Mouse (Mus musculus): ENCODE measurements at regions not wholly inside any gene's neighbourhood (a gene's known extent, or its start where the extent isn't known, plus 50 kb on each side); places are given as distances from the start of the nearest gene placed in this dataset.
"Not testable (repeated sequence)": the region's sequence is repeated elsewhere in the genome, so short reads cannot be mapped to it uniquely, and the experiment has no call there.

DNA sequence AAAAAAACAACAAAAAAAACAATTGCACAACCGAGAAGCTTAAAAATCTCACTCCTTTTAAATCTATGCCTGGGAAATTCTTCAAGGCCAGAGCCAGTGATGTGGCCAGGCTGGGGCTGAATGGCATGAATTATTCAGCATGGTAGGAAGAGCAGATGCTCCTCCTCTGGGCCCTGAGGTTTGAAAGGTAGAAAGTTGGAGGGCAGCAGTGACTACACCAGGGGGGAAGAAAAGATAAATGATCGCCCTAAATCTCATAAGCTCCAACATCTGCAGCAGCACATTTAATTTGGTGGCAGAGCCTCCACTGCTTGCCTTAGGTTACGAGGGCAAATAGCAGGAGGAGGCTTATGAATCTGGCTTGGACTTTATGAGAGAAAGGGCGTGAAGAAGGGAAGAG is 455.1 kb downstream of the Cbln4 start:
- DNase-seq (ENCODE audit: low spot score), result no peak

DNA sequence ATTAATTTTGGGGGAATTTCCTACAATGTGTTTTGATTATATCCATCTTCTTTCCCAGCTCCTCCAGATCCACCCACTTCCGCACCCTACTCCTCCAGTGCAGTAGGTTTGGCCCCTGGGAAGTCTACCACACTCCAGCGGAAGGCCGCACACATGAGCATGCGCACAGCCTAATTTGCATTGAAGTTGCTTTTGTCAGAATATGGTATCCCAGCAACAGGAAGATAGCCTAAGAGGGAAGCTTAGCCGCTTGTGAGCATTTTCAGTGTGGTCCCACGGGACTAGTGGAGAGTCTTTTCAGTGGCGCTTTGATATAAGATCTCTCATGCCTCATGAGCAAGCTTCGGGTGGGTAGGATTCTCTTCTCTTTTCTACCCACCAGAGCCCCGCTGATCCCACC is 455.6 kb downstream of the Cbln4 start:
- DNase-seq (ENCODE audit: low spot score), result no peak

- no peak for DNase-seq (ENCODE audit: low spot score)
Observed at GRCm38 (mm10) chr2:171586853-171587220, 456.4 kb downstream of the Cbln4 start.

GRCm38 (mm10) chr2:171586217-171586852 is 456.9 kb downstream of the Cbln4 start:
- no peak for DNase-seq (ENCODE audit: low spot score)

GRCm38 (mm10) chr2:171574360-171574759 is 468.9 kb downstream of the Cbln4 start:
- DNase-seq (ENCODE audit: low spot score), result no peak

DNA sequence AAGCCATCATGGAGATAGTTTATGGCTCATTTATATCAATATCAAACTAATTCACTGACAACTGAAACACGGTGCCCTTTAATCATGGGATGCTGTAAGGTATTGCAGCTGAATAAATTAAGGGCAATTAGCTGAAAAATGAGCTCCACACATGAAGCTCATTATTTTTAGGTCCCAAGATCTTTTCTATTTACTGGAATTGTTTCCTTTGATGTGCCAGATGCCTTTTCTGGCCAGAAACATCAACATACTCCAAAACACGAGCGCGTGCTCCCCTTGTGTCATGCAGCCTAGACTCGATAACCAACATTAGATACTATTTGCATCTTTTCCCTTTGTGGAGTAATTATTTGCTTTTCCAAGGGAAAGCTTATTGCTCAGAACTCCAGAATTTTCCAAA is 480.6 kb downstream of the Cbln4 start:
- no peak for DNase-seq (ENCODE audit: low spot score)

- not testable (repeated sequence) for DNase-seq (ENCODE audit: low spot score)
Observed at GRCm38 (mm10) chr2:171542768-171543167, 500.5 kb downstream of the Cbln4 start.

DNA sequence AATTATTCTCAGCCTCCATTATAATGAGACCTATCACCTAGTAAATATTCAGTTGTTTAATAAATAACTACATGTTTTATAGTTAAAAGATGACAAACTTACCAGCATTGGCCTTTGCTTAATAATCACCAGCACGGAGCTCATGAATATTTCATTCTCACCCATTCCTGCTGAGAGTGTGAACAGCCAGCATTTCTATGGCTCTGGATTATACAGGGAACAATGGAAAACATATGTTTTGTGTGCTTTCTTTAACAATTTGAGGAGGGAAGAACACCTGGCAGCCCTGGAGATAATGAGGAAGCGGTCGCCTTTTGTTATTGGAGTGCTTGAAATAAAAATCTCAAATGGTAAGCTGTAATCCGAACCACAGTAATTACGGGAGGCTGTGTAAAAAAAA is 528.4 kb downstream of the Cbln4 start:
- no peak for DNase-seq (ENCODE audit: low spot score)

GRCm38 (mm10) chr2:171496620-171497019 is 546.6 kb downstream of the Cbln4 start:
- DNase-seq (ENCODE audit: low spot score), result no peak

DNA sequence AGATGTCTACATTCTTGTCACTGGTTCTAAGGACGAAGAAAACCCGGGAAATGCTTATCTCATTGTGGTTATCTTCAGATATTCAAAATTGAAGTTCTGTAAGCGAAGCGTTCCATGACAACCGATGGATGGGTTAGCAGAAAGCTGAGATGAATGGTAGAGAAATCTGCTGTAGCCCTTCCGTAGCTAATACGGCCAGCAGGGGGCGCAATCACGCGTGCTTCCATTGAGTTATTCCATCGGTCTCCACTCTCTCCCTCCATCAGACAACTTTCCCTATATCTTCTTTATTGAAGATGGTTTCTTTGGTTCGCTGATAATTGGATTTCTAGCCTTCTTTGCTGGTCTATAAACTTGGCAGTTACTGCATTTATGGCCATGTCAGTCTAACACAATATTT is 549.5 kb downstream of the Cbln4 start:
- DNase-seq (ENCODE audit: low spot score), result no peak

GRCm38 (mm10) chr2:171487284-171487683 is 556.0 kb downstream of the Cbln4 start:
- DNase-seq (ENCODE audit: low spot score), result no peak

DNA sequence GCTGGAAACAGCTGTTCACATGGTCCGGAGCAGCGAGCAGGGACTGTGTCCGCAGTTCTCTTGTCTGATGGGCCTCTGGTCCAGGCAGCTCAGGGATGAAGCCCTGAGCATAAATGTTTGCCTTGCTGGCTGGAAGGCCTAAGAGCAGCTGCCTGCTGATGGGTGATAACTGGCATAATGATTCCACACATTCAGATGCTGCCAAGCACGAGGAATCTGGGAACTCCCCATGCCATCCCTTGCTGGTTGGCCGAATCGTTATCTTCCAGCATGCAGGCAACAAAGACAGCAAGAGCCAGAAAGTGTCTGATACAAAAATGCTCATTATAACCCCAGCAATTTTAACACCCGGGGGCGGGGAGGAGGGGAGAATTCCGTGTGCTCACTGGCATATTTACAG is 590.0 kb downstream of the Cbln4 start:
- no peak for DNase-seq (ENCODE audit: low spot score)

- DNase-seq (ENCODE audit: low spot score), result no peak
Observed at GRCm38 (mm10) chr2:171406057-171406456, 637.2 kb downstream of the Cbln4 start.

DNA sequence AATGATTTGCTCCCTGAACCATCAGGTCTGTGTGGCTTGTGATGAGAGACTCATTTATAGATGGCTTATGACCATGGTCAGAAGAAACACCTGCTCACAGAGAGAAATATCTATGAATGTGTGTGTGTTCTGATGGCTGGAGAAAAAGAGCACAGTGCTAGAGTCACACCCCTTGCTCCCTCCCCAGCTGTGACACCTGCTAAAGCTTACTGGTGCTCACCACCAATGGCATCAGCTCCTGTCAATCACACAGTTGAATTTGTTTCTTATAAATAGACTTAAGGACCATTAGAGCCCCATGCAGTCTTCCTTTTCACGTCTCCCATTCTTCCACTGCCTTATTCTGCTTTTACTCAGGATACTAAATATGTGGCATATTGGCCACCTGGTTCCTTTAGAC is 654.3 kb downstream of the Cbln4 start:
- DNase-seq (ENCODE audit: low spot score), result no peak

GRCm38 (mm10) chr2:171373457-171373856 is 641.9 kb downstream of the Dok5 start:
- DNase-seq (ENCODE audit: low spot score), result no peak

GRCm38 (mm10) chr2:171373016-171373415 is 641.4 kb downstream of the Dok5 start:
- DNase-seq (ENCODE audit: low spot score), result no peak

- DNase-seq (ENCODE audit: low spot score), result no peak
Observed at GRCm38 (mm10) chr2:171371751-171372150, 640.1 kb downstream of the Dok5 start.

- DNase-seq (ENCODE audit: low spot score), result no peak
Observed at GRCm38 (mm10) chr2:171365553-171365952, 633.9 kb downstream of the Dok5 start.

- no peak for DNase-seq (ENCODE audit: low spot score)
Observed at GRCm38 (mm10) chr2:171364621-171365020, 633.0 kb downstream of the Dok5 start.

GRCm38 (mm10) chr2:171363381-171363780 is 631.8 kb downstream of the Dok5 start:
- DNase-seq (ENCODE audit: low spot score), result no peak

GRCm38 (mm10) chr2:171358071-171358760 is 626.6 kb downstream of the Dok5 start:
- DNase-seq (ENCODE audit: low spot score), result no peak

DNA sequence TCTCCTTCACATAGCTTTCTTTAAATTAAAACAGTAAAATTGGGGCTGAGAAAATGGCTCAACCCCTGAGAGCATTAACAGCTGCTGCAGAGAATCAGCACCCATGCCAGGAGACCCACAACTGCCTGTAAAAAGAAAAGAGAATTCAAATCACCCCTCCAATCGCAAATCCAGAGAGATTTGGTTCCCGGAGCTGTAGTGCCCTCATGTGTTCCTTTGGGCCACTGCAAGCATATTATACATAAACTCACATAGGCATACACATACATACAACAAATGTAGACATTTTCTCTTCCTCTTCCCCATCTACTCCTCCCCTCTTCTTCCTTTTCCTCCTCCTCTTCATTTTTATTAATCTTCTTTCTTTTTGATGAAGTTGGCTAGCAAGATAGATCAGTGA is 616.5 kb downstream of the Dok5 start:
- no peak for DNase-seq (ENCODE audit: low spot score)

- no peak for DNase-seq (ENCODE audit: low spot score)
Observed at GRCm38 (mm10) chr2:171333816-171334757, 602.5 kb downstream of the Dok5 start.

All from yolk sac, embryonic 10.5 days (tissue).